9 mouse cellular contexts compared by ENCODE assay signal in the genomic region with DNA sequence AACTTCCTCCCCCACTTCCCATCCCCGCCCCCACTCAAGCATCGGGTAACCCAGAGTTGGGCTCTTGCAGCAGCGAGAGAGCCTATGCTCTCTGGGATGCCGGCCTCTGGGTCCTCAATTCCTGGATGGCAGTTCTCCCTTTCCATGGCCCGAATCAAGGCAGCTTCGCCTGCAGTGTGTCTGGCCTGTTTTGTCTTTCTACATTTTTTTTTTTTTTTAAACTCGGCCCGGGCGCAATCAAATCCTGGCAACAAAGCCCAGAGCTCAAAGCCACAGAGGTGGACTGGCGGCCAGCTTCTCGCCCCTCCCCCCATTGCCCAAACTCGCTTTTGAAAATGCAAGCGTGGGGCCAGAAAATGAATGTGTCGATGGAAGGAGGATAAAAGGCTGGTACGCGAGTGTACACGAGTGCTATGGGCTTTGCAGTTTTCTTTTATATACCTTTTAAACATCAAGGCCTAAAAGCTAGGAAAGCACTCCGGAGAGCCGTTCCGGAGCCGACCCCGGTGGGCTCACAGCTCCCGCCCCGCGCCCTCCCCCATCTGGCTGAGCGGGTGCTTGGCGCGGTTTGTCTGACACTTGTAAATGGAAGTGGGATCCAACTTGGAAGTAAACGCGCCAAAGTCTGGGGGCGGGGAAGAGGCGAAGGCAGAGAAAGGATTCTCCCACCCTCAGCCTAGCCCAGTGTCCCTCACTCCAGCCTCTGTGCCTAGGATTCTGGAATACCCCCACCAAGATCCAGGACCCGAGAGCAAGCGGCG. TPM values are rescaled to one million over a fixed set of nuclear protein-coding genes. Genes with fewer than 3 reads are reported as not detected.
A peak's percentile ranks its signal among the peaks of the same experiment; 100 is the strongest.
DNase-seq lines count a peak whose midpoint lies in the region; ATAC-seq and TF ChIP-seq lines count a peak whose summit lies in the region.
"Had no signal": no experiment of that assay in that cellular context is flagged by ENCODE, and none has a peak within 500 bp of the region (broad histone marks: within the 10 kb centered on the region; RNA-seq: fewer than 3 reads in every experiment).

No protein-coding gene starts in this region.

- 0 out of 2 replicates have a peak, but pooled peaks cover 4% of the 10 kb centered on the region for H3K4me1 ChIP-seq in intestine, embryonic 14.5 days (replicated peaks; ENCODE audit: control insufficient read depth, insufficient read depth, low read length)
- peaks cover 11% of the 10 kb centered on the region for H3K4me1 ChIP-seq in limb, embryonic 14.5 days (ENCODE audit: control insufficient read depth, insufficient read depth, low read length)
- peaks cover 15% of the 10 kb centered on the region for H3K4me1 ChIP-seq in midbrain, embryonic 16.5 days (ENCODE audit: control insufficient read depth, insufficient read depth, low read length)

- peak overlapping the region; percentile 96 for H3K4me2 ChIP-seq in intestine, embryonic 14.5 days (ENCODE audit: low read length)
- H3K4me2 ChIP-seq in limb, embryonic 14.5 days (replicated peaks; ENCODE audit: low read depth, low read length, severe bottlenecking): peak overlapping the region; percentile 85
- H3K4me2 ChIP-seq in midbrain, embryonic 16.5 days (ENCODE audit: low read length): peak overlapping the region; percentile 76

- H3K36me3 ChIP-seq in intestine, embryonic 14.5 days (ENCODE audit: control insufficient read depth, insufficient read depth, low read length): no peaks in the 10 kb centered on the region
- no peaks in the 10 kb centered on the region for H3K36me3 ChIP-seq in limb, embryonic 14.5 days (ENCODE audit: control insufficient read depth, insufficient read depth, low read length)
- no peaks in the 10 kb centered on the region for H3K36me3 ChIP-seq in midbrain, embryonic 16.5 days (ENCODE audit: control insufficient read depth, insufficient read depth, low read length)

- H3K9me3 ChIP-seq in intestine, embryonic 14.5 days (ENCODE audit: control insufficient read depth, low read length): no peaks in the 10 kb centered on the region
- no peaks in the 10 kb centered on the region for H3K9me3 ChIP-seq in limb, embryonic 14.5 days (ENCODE audit: control insufficient read depth, low read length)
- H3K9me3 ChIP-seq in midbrain, embryonic 16.5 days (replicated peaks; ENCODE audit: control insufficient read depth, low read length, poor library complexity, severe bottlenecking): no peaks in the 10 kb centered on the region

- peaks cover 43% of the 10 kb centered on the region for H3K27me3 ChIP-seq in intestine, embryonic 14.5 days (replicated peaks; ENCODE audit: control insufficient read depth, insufficient read depth, low read length)
- peaks cover 5% of the 10 kb centered on the region; the same call in 1 of the 2 replicates for H3K27me3 ChIP-seq in limb, embryonic 14.5 days (ENCODE audit: control insufficient read depth, insufficient read depth, low read length)
- H3K27me3 ChIP-seq in midbrain, embryonic 16.5 days (ENCODE audit: control insufficient read depth, insufficient read depth, low read depth, low read length): no peaks in the 10 kb centered on the region

- TF ChIP-seq POLR2A in limb, embryonic 14.5 days (IDR thresholded peaks at IDR 0.05; ENCODE audit: borderline replicate concordance, extremely low read depth, insufficient read depth, insufficient read length): 0 out of 2 replicates have a peak, but pooled peaks have one; percentile 26

- ATAC-seq in cerebellum, adult (ENCODE audit: insufficient number of reproducible peaks, low FRiP score, low TSS enrichment): no peak
- ATAC-seq in frontal cortex, adult (ENCODE audit: low TSS enrichment): peak; percentile 2
- no peak for ATAC-seq in intestine, embryonic 14.5 days (replicated peaks; ENCODE audit: low FRiP score, low TSS enrichment, low read depth)
- peak; percentile 40 for ATAC-seq in limb, embryonic 14.5 days (ENCODE audit: low FRiP score, low read depth)
- peak; percentile 46 for ATAC-seq in midbrain, embryonic 16.5 days
- ATAC-seq in megakaryocyte-erythroid progenitor cell, adult 5-6 weeks (replicated peaks; ENCODE audit: low FRiP score, low TSS enrichment, poor library complexity, severe bottlenecking): no peak

- DNase-seq in cerebellum, adult 11 months: peak; percentile 6
- peak; percentile 8 for DNase-seq in cerebellum, adult 8-10 months
- DNase-seq in intestine, embryonic 14.5 days (ENCODE audit: low spot score): peak; percentile 74
- DNase-seq in limb, embryonic 14.5 days (ENCODE audit: low spot score): peak; percentile 54

- H3K4me3 ChIP-seq in intestine, embryonic 14.5 days (ENCODE audit: low read depth, low read length): peak overlapping the region; percentile 55
- peak overlapping the region; percentile 52 for H3K4me3 ChIP-seq in limb, embryonic 14.5 days (replicated peaks; ENCODE audit: low read length)
- H3K4me3 ChIP-seq in midbrain, embryonic 16.5 days (ENCODE audit: low read depth, low read length): peak overlapping the region; percentile 87

- H3K27ac ChIP-seq in intestine, embryonic 14.5 days (ENCODE audit: low read depth): 0 out of 2 replicates have a peak overlapping the region, but pooled peaks have one; percentile 22
- peak overlapping the region; percentile 65 for H3K27ac ChIP-seq in limb, embryonic 14.5 days (replicated peaks; ENCODE audit: low read depth, low read length)
- peak overlapping the region; percentile 96 for H3K27ac ChIP-seq in midbrain, embryonic 16.5 days (ENCODE audit: low read length)

- under 1% methylated on average over 35 of the region's 35 CpGs for WGBS in intestine, embryonic 14.5 days
- WGBS in limb, embryonic 14.5 days: 0% methylated on average over 33 of the region's 35 CpGs
- 0% methylated on average over 35 of the region's 35 CpGs for WGBS in midbrain, embryonic 16.5 days

- H3K9ac ChIP-seq in intestine, embryonic 14.5 days (ENCODE audit: low read length): peak overlapping the region; percentile 14
- peak overlapping the region; percentile 58 for H3K9ac ChIP-seq in limb, embryonic 14.5 days (ENCODE audit: low read depth, low read length, severe bottlenecking)
- peak overlapping the region; percentile 84 for H3K9ac ChIP-seq in midbrain, embryonic 16.5 days (ENCODE audit: low read depth, low read length)

RNA-seq across cellular contexts. Expression of a gene that starts 1.3 kb away (rescaled TPM):
- 1.2 and 1.3 TPM in 2 replicates for polyA plus RNA-seq in intestine, embryonic 14.5 days (2014; fragmentation: Nextera tagmentation; extraction: Ambion mirVana)
- polyA plus RNA-seq in limb, embryonic 14.5 days (2012; rRNA removed): 9.2 and 10.3 TPM in 2 replicates
- 5.4 and 6.6 TPM in 2 replicates for polyA plus RNA-seq in limb, embryonic 14.5 days (2014; fragmentation: Nextera tagmentation; extraction: Ambion mirVana)
- polyA plus RNA-seq in midbrain, embryonic 16.5 days (2015; fragmentation: Nextera tagmentation; extraction: Ambion mirVana): 12.8 and 13.4 TPM in 2 replicates
- 0.13 TPM in 1 of 2 replicates, not detected in the other for total RNA-seq in megakaryocyte-erythroid progenitor cell, adult 5-6 weeks (2014; fragmentation: Nextera tagmentation)
- not detected in 2 replicates for total RNA-seq in megakaryocyte-erythroid progenitor cell, adult 5-6 weeks (2017)
- total RNA-seq: hematopoietic stem cell, adult 5-6 weeks had no signal

Comparison
In these comparisons a context has a peak if more than half of its experiments do, and no peak if none do; other contexts are left out.
1. DNase-seq: peak in every context shown above with its lines; median percentile 74 in intestine, embryonic 14.5 days; 54 in limb, embryonic 14.5 days; 8 in cerebellum, adult 8-10 months; 6 in cerebellum, adult 11 months.
2. ATAC-seq: peak in frontal cortex, adult (single experiment), limb, embryonic 14.5 days (single experiment) and midbrain, embryonic 16.5 days (single experiment); none in cerebellum, adult (single experiment), intestine, embryonic 14.5 days (single experiment) and megakaryocyte-erythroid progenitor cell, adult 5-6 weeks (single experiment).
3. H3K27ac ChIP-seq: peak in every context shown above with its lines; median percentile 96 in midbrain, embryonic 16.5 days; 65 in limb, embryonic 14.5 days; 22 in intestine, embryonic 14.5 days.
4. H3K9ac ChIP-seq: peak in every context shown above with its lines; median percentile 84 in midbrain, embryonic 16.5 days; 58 in limb, embryonic 14.5 days; 14 in intestine, embryonic 14.5 days.
5. Peak in every context shown above with its lines, with median percentiles within 50 percentile points of each other: H3K4me2 ChIP-seq and H3K4me3 ChIP-seq.